Mouse (Mus musculus) E14TG2a.4 (cell line): ENCODE measurements at regions not wholly inside any gene's neighbourhood (a gene's known extent, or its start where the extent isn't known, plus 50 kb on each side); places are given as distances from the start of the nearest gene placed in this dataset.
"Not testable (repeated sequence)": the region's sequence is repeated elsewhere in the genome, so short reads cannot be mapped to it uniquely, and the experiment has no call there.

Source experiments
- CTCF ChIP-seq: conservative IDR thresholded peaks from 2 replicates; pipeline ENCODE4 v1.5.1; 2014; ENCODE audit warnings: low read length
- NANOG ChIP-seq: IDR thresholded peaks from 2 replicates; pipeline ENCODE4 v1.6.1; 2014; ENCODE audit warnings: borderline replicate concordance, low read length, mixed read lengths
- POU5F1 ChIP-seq: IDR thresholded peaks from 2 replicates; pipeline ENCODE4 v1.6.1; 2014; ENCODE audit warnings: low read length, borderline replicate concordance

DNA sequence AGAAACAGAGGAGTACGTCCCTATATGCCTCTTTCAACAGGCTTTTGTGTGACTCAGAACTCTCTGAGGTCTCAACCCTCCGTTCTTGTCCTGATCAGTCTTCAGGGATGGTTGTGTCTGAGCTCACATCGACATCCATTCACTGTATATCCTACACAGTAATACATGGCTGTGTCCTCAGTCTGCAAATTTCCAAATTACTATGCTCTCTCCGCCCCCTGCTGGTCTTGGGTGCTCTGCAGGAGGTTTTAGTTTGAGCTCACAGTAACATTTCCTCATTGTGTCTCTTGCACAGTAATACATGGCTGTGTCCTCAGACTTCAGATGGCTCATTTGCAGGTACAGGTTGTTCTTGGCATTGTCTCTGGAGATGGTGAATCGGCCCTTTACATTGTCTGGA lies 53.5 kb downstream of the Adam6a start:
- TF ChIP-seq CTCF = peak; percentile 21
- TF ChIP-seq POU5F1, NANOG: not testable (repeated sequence)
